Comparison of ENCODE assay signal across 11 mouse cellular contexts in genomic region chr4:152276389-152277347, GRCm38 (mm10). TPM values are rescaled to one million over a fixed set of nuclear protein-coding genes. Genes with fewer than 3 reads are reported as not detected.
A peak's percentile ranks its signal among the peaks of the same experiment; 100 is the strongest.
DNase-seq lines count a peak whose midpoint lies in the region; ATAC-seq lines count a peak whose summit lies in the region.
"Had no signal": no experiment of that assay in that cellular context is flagged by ENCODE, and none has a peak within 500 bp of the region (broad histone marks: within the 10 kb centered on the region; RNA-seq: fewer than 3 reads in every experiment).

No protein-coding gene starts in this region.

- H3K4me2 ChIP-seq in limb, embryonic 11.5 days (ENCODE audit: low read depth, severe bottlenecking) = no peak overlapping the region
- no peak overlapping the region for H3K4me2 ChIP-seq in embryonic facial prominence, embryonic 13.5 days
- H3K4me2 ChIP-seq: midbrain, embryonic 15.5 days had no signal

- H3K9me3 ChIP-seq in limb, embryonic 11.5 days (ENCODE audit: control insufficient read depth, low read length) = no peaks in the 10 kb centered on the region
- no peaks in the 10 kb centered on the region for H3K9me3 ChIP-seq in limb, embryonic 10.5 days (replicated peaks)
- H3K9me3 ChIP-seq in embryonic facial prominence, embryonic 13.5 days = no peaks in the 10 kb centered on the region
- H3K9me3 ChIP-seq: midbrain, embryonic 15.5 days had no signal

- no peak overlapping the region for H3K4me3 ChIP-seq in limb, embryonic 11.5 days (ENCODE audit: low read depth, low read length)
- no peak overlapping the region for H3K4me3 ChIP-seq in limb, embryonic 10.5 days
- no peak overlapping the region for H3K4me3 ChIP-seq in embryonic facial prominence, embryonic 13.5 days
- H3K4me3 ChIP-seq: midbrain, embryonic 15.5 days had no signal

- H3K27ac ChIP-seq in limb, embryonic 11.5 days (replicated peaks; ENCODE audit: low read depth, low read length) = no peak overlapping the region
- H3K27ac ChIP-seq in limb, embryonic 10.5 days = no peak overlapping the region
- no peak overlapping the region for H3K27ac ChIP-seq in embryonic facial prominence, embryonic 13.5 days
- H3K27ac ChIP-seq: midbrain, embryonic 15.5 days had no signal

- H3K9ac ChIP-seq in limb, embryonic 11.5 days (ENCODE audit: low read length) = no peak overlapping the region
- 0 out of 2 replicates have a peak overlapping the region, but pooled peaks have one; percentile 16 for H3K9ac ChIP-seq in embryonic facial prominence, embryonic 13.5 days
- H3K9ac ChIP-seq: midbrain, embryonic 15.5 days had no signal

- H3K4me1 ChIP-seq in limb, embryonic 11.5 days (ENCODE audit: control insufficient read depth, insufficient read depth, low read length) = peaks cover 28% of the 10 kb centered on the region
- H3K4me1 ChIP-seq in limb, embryonic 10.5 days = peaks cover 45% of the 10 kb centered on the region
- peaks cover 38% of the 10 kb centered on the region for H3K4me1 ChIP-seq in embryonic facial prominence, embryonic 13.5 days

- no peaks in the 10 kb centered on the region for H3K36me3 ChIP-seq in limb, embryonic 11.5 days (ENCODE audit: control insufficient read depth, insufficient read depth, low read length)
- no peaks in the 10 kb centered on the region for H3K36me3 ChIP-seq in limb, embryonic 10.5 days
- H3K36me3 ChIP-seq in embryonic facial prominence, embryonic 13.5 days = peaks cover 26% of the 10 kb centered on the region
- H3K36me3 ChIP-seq: midbrain, embryonic 15.5 days had no signal

- whole genome bisulfite sequencing in limb, embryonic 11.5 days = 51% methylated on average over 10 of the region's 10 CpGs
- WGBS in limb, embryonic 10.5 days = 51% methylated on average over 10 of the region's 10 CpGs
- 50% methylated on average over 10 of the region's 10 CpGs for WGBS in embryonic facial prominence, embryonic 13.5 days

- DNase-seq in cerebellum, adult 11 months = peak; percentile 65
- DNase-seq in limb, embryonic 11.5 days (ENCODE audit: low spot score) = peak; percentile 67
- no peak for DNase-seq in limb, embryonic 10.5 days (ENCODE audit: low spot score)
- peak; percentile 43 for DNase-seq in NIH3T3 (ENCODE audit: low read depth)
- DNase-seq in right cerebral cortex, postnatal 14 days = no peak
- DNase-seq in layer of hippocampus, adult 8-10 months (ENCODE audit: low spot score in 2 of 2) = no peak
- DNase-seq: kidney, adult 8-10 months had no signal

- peaks cover 30% of the 10 kb centered on the region for H3K27me3 ChIP-seq in limb, embryonic 11.5 days (ENCODE audit: control insufficient read depth, insufficient read depth, low read length)
- H3K27me3 ChIP-seq in limb, embryonic 10.5 days (ENCODE audit: low read depth, poor library complexity, severe bottlenecking) = peaks cover 82% of the 10 kb centered on the region
- H3K27me3 ChIP-seq in embryonic facial prominence, embryonic 13.5 days = peaks cover 48% of the 10 kb centered on the region

- no peak for ATAC-seq in cerebellum, adult (ENCODE audit: insufficient number of reproducible peaks, low FRiP score, low TSS enrichment)
- no peak for ATAC-seq in limb, embryonic 11.5 days (ENCODE audit: insufficient number of reproducible peaks, low FRiP score, low TSS enrichment, low read depth)
- no peak for ATAC-seq in embryonic facial prominence, embryonic 13.5 days (ENCODE audit: insufficient number of reproducible peaks, insufficient read depth, low FRiP score, low TSS enrichment, low read depth)
- ATAC-seq: midbrain, embryonic 15.5 days had no signal

RNA-seq across cellular contexts. Expression of gene Gpr153, which starts 2.6 kb away (rescaled TPM):
- polyA plus RNA-seq in limb, embryonic 11.5 days (2014; fragmentation: Nextera tagmentation; extraction: Ambion mirVana) = 3.3 and 3.4 TPM in 2 replicates
- 1.4 and 3.0 TPM in 2 replicates for polyA plus RNA-seq in limb, embryonic 10.5 days (2016; fragmentation: Nextera tagmentation; extraction: Ambion mirVana)
- 11.1 TPM in 2 replicates for polyA plus RNA-seq in embryonic facial prominence, embryonic 13.5 days (2015; fragmentation: Nextera tagmentation; extraction: Ambion mirVana)
- total RNA-seq in layer of hippocampus, adult 8-10 months (2022) = 1 to 10 TPM; 5.9 to 7.2 (median 6.6) TPM

RNA-seq across cellular contexts. Expression of gene Hes3, which starts 14.8 kb away (rescaled TPM):
- polyA plus RNA-seq in limb, embryonic 11.5 days (2014; fragmentation: Nextera tagmentation; extraction: Ambion mirVana) = not detected in 2 replicates
- polyA plus RNA-seq in limb, embryonic 10.5 days (2016; fragmentation: Nextera tagmentation; extraction: Ambion mirVana) = not detected in 2 replicates
- polyA plus RNA-seq in embryonic facial prominence, embryonic 13.5 days (2015; fragmentation: Nextera tagmentation; extraction: Ambion mirVana) = not detected in 2 replicates
- not detected for total RNA-seq in layer of hippocampus, adult 8-10 months (2022)
- total RNA-seq: gastrocnemius, adult 8-10 months had no signal

RNA-seq across cellular contexts. Expression of gene Icmt, which starts 20.4 kb away (rescaled TPM):
- 28.3 and 29.9 TPM in 2 replicates for polyA plus RNA-seq in limb, embryonic 11.5 days (2014; fragmentation: Nextera tagmentation; extraction: Ambion mirVana)
- 31.4 and 33.9 TPM in 2 replicates for polyA plus RNA-seq in limb, embryonic 10.5 days (2016; fragmentation: Nextera tagmentation; extraction: Ambion mirVana)
- polyA plus RNA-seq in embryonic facial prominence, embryonic 13.5 days (2015; fragmentation: Nextera tagmentation; extraction: Ambion mirVana) = 23.5 and 26.6 TPM in 2 replicates
- 10 to 100 TPM; 38.0 to 52.1 (median 47.0) TPM for total RNA-seq in layer of hippocampus, adult 8-10 months (2022)

RNA-seq across cellular contexts. Expression of gene Rnf207, which starts 42.1 kb away (rescaled TPM):
- polyA plus RNA-seq in limb, embryonic 11.5 days (2014; fragmentation: Nextera tagmentation; extraction: Ambion mirVana) = 0.19 and 0.92 TPM in 2 replicates
- polyA plus RNA-seq in limb, embryonic 10.5 days (2016; fragmentation: Nextera tagmentation; extraction: Ambion mirVana) = 0.70 and 1.1 TPM in 2 replicates
- polyA plus RNA-seq in embryonic facial prominence, embryonic 13.5 days (2015; fragmentation: Nextera tagmentation; extraction: Ambion mirVana) = 0.72 and 1.3 TPM in 2 replicates
- 10 to 100 TPM; 11.3 to 16.5 (median 13.8) TPM for total RNA-seq in layer of hippocampus, adult 8-10 months (2022)
- total RNA-seq: gastrocnemius, adult 8-10 months had no signal

RNA-seq across cellular contexts. Expression of gene Rpl22, which starts 48.9 kb away (rescaled TPM):
- 453 and 467 TPM in 2 replicates for polyA plus RNA-seq in limb, embryonic 11.5 days (2014; fragmentation: Nextera tagmentation; extraction: Ambion mirVana)
- 352 and 417 TPM in 2 replicates for polyA plus RNA-seq in limb, embryonic 10.5 days (2016; fragmentation: Nextera tagmentation; extraction: Ambion mirVana)
- polyA plus RNA-seq in embryonic facial prominence, embryonic 13.5 days (2015; fragmentation: Nextera tagmentation; extraction: Ambion mirVana) = 447 and 449 TPM in 2 replicates
- 100 to 1,000 TPM; 161 to 249 (median 201) TPM for total RNA-seq in layer of hippocampus, adult 8-10 months (2022)

Comparison
In these comparisons a context has a peak if more than half of its experiments do, and no peak if none do; other contexts are left out.
1. DNase-seq: peak in cerebellum, adult 11 months (single experiment), limb, embryonic 11.5 days (single experiment) and NIH3T3 (single experiment); none in limb, embryonic 10.5 days (single experiment), right cerebral cortex, postnatal 14 days (single experiment) and layer of hippocampus, adult 8-10 months (0 of 2).